Mouse (Mus musculus): Measurements from ENCODE around the gene Tbx1.

DNA sequence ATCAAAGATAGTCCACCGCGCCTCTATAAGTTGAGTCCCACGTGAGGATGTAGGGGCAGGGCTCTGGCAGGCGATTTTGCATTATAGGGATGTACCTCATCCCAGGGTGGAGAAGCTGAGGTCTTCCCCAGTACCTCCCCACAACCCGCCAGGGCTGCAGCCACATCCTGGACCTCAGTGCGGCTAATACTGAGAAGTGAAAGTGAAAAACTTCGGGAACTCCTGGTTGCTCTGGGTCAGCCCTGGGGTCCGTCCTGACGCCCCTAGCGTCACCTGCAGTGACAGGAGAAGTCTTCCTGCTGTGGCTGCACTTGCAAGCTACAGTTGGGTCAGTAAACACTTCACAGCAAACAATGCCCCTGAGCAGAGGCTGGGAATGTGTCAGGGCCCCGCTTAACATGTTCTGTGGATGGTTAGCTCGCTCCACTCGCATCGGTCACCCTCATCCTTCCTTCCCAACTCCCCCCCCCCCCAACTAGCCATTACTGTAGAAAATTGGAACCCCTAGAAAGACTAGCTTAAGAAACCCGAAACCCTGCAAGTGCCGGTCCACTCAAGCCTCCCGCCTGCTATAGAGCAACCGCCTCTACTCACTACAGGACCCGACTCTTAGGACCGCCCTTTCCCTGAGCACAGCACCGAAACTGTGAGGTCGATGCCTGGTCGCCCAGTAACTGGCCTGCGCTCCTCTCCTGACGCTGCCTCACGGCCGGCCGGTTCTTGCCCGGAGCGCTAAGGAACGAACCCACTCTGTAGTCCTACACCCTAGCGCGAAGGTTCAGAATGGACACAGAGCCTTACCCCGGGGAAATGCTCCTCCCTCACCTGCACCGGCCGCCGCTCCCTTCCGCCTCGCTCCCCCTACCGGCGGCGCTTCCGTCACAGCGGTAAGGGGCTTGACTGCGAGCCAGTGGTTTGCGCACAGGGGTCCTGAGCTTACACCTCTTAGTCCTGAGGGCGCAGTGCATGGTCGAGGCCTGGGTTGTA is at the start of gene Tbx1:
- TF ChIP-seq CTCF (IDR thresholded peaks at IDR 0.05; ENCODE audit: control insufficient read depth, insufficient read depth, low read length) (0 out of 2 replicates have a peak, but pooled peaks have one; percentile 28), POLR2A (IDR thresholded peaks at IDR 0.05; ENCODE audit: borderline replicate concordance, control insufficient read depth, low read depth, low read length) (no peak)

Measured in bone marrow, adult 2 months (tissue).